Mouse (Mus musculus): Measurements from ENCODE around the gene Acoxl. TPM values are rescaled to one million over a fixed set of nuclear protein-coding genes. Genes with fewer than 3 reads are reported as not detected.
A peak's percentile ranks its signal among the peaks of the same experiment; 100 is the strongest.

Acoxl gene
- polyA plus RNA-seq, 1 experiment from 2014 or later: 0.34 TPM

GRCm38 (mm10) chr2:128136769-128137433, 298.2 kb downstream of the Acoxl start:
- Histone ChIP-seq H3K9me3 (ENCODE audit: control insufficient read depth, low read length) (no peaks in the 10 kb centered on the region), H3K27ac (ENCODE audit: low read depth, low read length) (no peak overlapping the region), H3K27me3 (replicated peaks; ENCODE audit: control insufficient read depth, insufficient read depth, low read length) (no peaks in the 10 kb centered on the region), H3K36me3 (ENCODE audit: control insufficient read depth, insufficient read depth, low read length) (peaks cover 9% of the 10 kb centered on the region; the same call in 1 of the 2 replicates), H3K4me2 (no peak overlapping the region), H3K4me3 (ENCODE audit: low read depth, low read length) (no peak overlapping the region), H3K9ac (ENCODE audit: low read depth, low read length) (no peak overlapping the region), H3K4me1 (replicated peaks; ENCODE audit: control insufficient read depth, insufficient read depth, low read length) (0 out of 2 replicates have a peak, but pooled peaks cover 2% of the 10 kb centered on the region)
- 83% methylated on average over 16 of the region's 16 CpGs for WGBS
- ATAC-seq (replicated peaks; ENCODE audit: low FRiP score): no peak
- DNase-seq (ENCODE audit: low spot score): no peak

GRCm38 (mm10) chr2:128137480-128138276, 299.0 kb downstream of the Acoxl start:
- H3K27ac ChIP-seq (ENCODE audit: low read depth, low read length): no peak overlapping the region
- H3K27me3 ChIP-seq (replicated peaks; ENCODE audit: control insufficient read depth, insufficient read depth, low read length): no peaks in the 10 kb centered on the region
- H3K9ac ChIP-seq (ENCODE audit: low read depth, low read length): no peak overlapping the region
- no peak overlapping the region for H3K4me3 ChIP-seq (ENCODE audit: low read depth, low read length)
- ATAC-seq (replicated peaks; ENCODE audit: low FRiP score) (no peak), DNase-seq (ENCODE audit: low spot score) (no peak)
- 0 out of 2 replicates have a peak, but pooled peaks cover 2% of the 10 kb centered on the region for H3K4me1 ChIP-seq (replicated peaks; ENCODE audit: control insufficient read depth, insufficient read depth, low read length)
- no peaks in the 10 kb centered on the region for H3K9me3 ChIP-seq (ENCODE audit: control insufficient read depth, low read length)
- WGBS: 90% methylated on average over 22 of the region's 22 CpGs
- H3K4me2 ChIP-seq: no peak overlapping the region
- H3K36me3 ChIP-seq (ENCODE audit: control insufficient read depth, insufficient read depth, low read length): peaks cover 9% of the 10 kb centered on the region; the same call in 1 of the 2 replicates

- Histone ChIP-seq H3K4me1 (replicated peaks; ENCODE audit: control insufficient read depth, insufficient read depth, low read length) (peaks cover 9% of the 10 kb centered on the region), H3K36me3 (ENCODE audit: control insufficient read depth, insufficient read depth, low read length) (peaks cover 9% of the 10 kb centered on the region; the same call in 1 of the 2 replicates), H3K9ac (ENCODE audit: low read depth, low read length) (no peak overlapping the region), H3K27ac (ENCODE audit: low read depth, low read length) (no peak overlapping the region), H3K4me2 (no peak overlapping the region), H3K27me3 (replicated peaks; ENCODE audit: control insufficient read depth, insufficient read depth, low read length) (no peaks in the 10 kb centered on the region), H3K4me3 (ENCODE audit: low read depth, low read length) (no peak overlapping the region), H3K9me3 (ENCODE audit: control insufficient read depth, low read length) (no peaks in the 10 kb centered on the region)
- DNase-seq (ENCODE audit: low spot score) (no peak), ATAC-seq (replicated peaks; ENCODE audit: low FRiP score) (no peak)
- WGBS: 92% methylated on average over 8 of the region's 8 CpGs
Observed at GRCm38 (mm10) chr2:128138924-128139323, 300.2 kb downstream of the Acoxl start.

GRCm38 (mm10) chr2:128139781-128140180, 301.1 kb downstream of the Acoxl start:
- H3K36me3 ChIP-seq (ENCODE audit: control insufficient read depth, insufficient read depth, low read length): peaks cover 10% of the 10 kb centered on the region; the same call in 1 of the 2 replicates
- no peaks in the 10 kb centered on the region for H3K27me3 ChIP-seq (replicated peaks; ENCODE audit: control insufficient read depth, insufficient read depth, low read length)
- H3K4me3 ChIP-seq (ENCODE audit: low read depth, low read length): no peak overlapping the region
- no peak overlapping the region for H3K27ac ChIP-seq (ENCODE audit: low read depth, low read length)
- no peak for DNase-seq (ENCODE audit: low spot score)
- no peak for ATAC-seq (replicated peaks; ENCODE audit: low FRiP score)
- 87% methylated on average over 15 of the region's 15 CpGs for WGBS
- no peak overlapping the region for H3K9ac ChIP-seq (ENCODE audit: low read depth, low read length)
- no peak overlapping the region for H3K4me2 ChIP-seq
- peaks cover 17% of the 10 kb centered on the region for H3K4me1 ChIP-seq (replicated peaks; ENCODE audit: control insufficient read depth, insufficient read depth, low read length)
- no peaks in the 10 kb centered on the region for H3K9me3 ChIP-seq (ENCODE audit: control insufficient read depth, low read length)

GRCm38 (mm10) chr2:128140183-128140582, 301.5 kb downstream of the Acoxl start:
- WGBS: 83% methylated on average over 3 of the region's 3 CpGs
- no peak for ATAC-seq (replicated peaks; ENCODE audit: low FRiP score)
- peaks cover 7% of the 10 kb centered on the region; the same call in 1 of the 2 replicates for H3K36me3 ChIP-seq (ENCODE audit: control insufficient read depth, insufficient read depth, low read length)

GRCm38 (mm10) chr2:128143992-128144391, 305.3 kb downstream of the Acoxl start:
- peak overlapping the region; percentile 55 for H3K27ac ChIP-seq (ENCODE audit: low read depth, low read length)
- H3K27me3 ChIP-seq (replicated peaks; ENCODE audit: control insufficient read depth, insufficient read depth, low read length): no peaks in the 10 kb centered on the region
- ATAC-seq (replicated peaks; ENCODE audit: low FRiP score): peak; percentile 92
- H3K36me3 ChIP-seq (ENCODE audit: control insufficient read depth, insufficient read depth, low read length): peaks cover 8% of the 10 kb centered on the region; the same call in 1 of the 2 replicates
- no peak overlapping the region for H3K9ac ChIP-seq (ENCODE audit: low read depth, low read length)
- H3K9me3 ChIP-seq (ENCODE audit: control insufficient read depth, low read length): no peaks in the 10 kb centered on the region
- H3K4me1 ChIP-seq (replicated peaks; ENCODE audit: control insufficient read depth, insufficient read depth, low read length): peaks cover 19% of the 10 kb centered on the region
- H3K4me3 ChIP-seq (ENCODE audit: low read depth, low read length): no peak overlapping the region
- DNase-seq (ENCODE audit: low spot score): no peak
- H3K4me2 ChIP-seq: peak overlapping the region; percentile 29; the same call in 1 of the 2 replicates

More at GRCm38 (mm10) chr2:128140183-128140582, 301.5 kb downstream of the Acoxl start:
- Histone ChIP-seq H3K27ac (ENCODE audit: low read depth, low read length) (no peak overlapping the region), H3K4me1 (replicated peaks; ENCODE audit: control insufficient read depth, insufficient read depth, low read length) (peaks cover 18% of the 10 kb centered on the region), H3K9me3 (ENCODE audit: control insufficient read depth, low read length) (no peaks in the 10 kb centered on the region), H3K4me2 (no peak overlapping the region), H3K9ac (ENCODE audit: low read depth, low read length) (no peak overlapping the region), H3K27me3 (replicated peaks; ENCODE audit: control insufficient read depth, insufficient read depth, low read length) (no peaks in the 10 kb centered on the region), H3K4me3 (ENCODE audit: low read depth, low read length) (no peak overlapping the region)
- DNase-seq (ENCODE audit: low spot score): no peak

GRCm38 (mm10) chr2:128145433-128145832, 306.8 kb downstream of the Acoxl start:
- Histone ChIP-seq H3K4me1 (replicated peaks; ENCODE audit: control insufficient read depth, insufficient read depth, low read length) (peaks cover 19% of the 10 kb centered on the region), H3K4me3 (ENCODE audit: low read depth, low read length) (no peak overlapping the region), H3K27ac (ENCODE audit: low read depth, low read length) (no peak overlapping the region), H3K36me3 (ENCODE audit: control insufficient read depth, insufficient read depth, low read length) (peaks cover 8% of the 10 kb centered on the region; the same call in 1 of the 2 replicates), H3K27me3 (replicated peaks; ENCODE audit: control insufficient read depth, insufficient read depth, low read length) (no peaks in the 10 kb centered on the region), H3K9ac (ENCODE audit: low read depth, low read length) (no peak overlapping the region), H3K9me3 (ENCODE audit: control insufficient read depth, low read length) (no peaks in the 10 kb centered on the region), H3K4me2 (no peak overlapping the region)
- WGBS: 82% methylated on average over 3 of the region's 3 CpGs
- ATAC-seq (replicated peaks; ENCODE audit: low FRiP score): no peak
- no peak for DNase-seq (ENCODE audit: low spot score)

- ATAC-seq (replicated peaks; ENCODE audit: low FRiP score): no peak
- H3K9ac ChIP-seq (ENCODE audit: low read depth, low read length): no peak overlapping the region
- H3K9me3 ChIP-seq (ENCODE audit: control insufficient read depth, low read length): no peaks in the 10 kb centered on the region
- H3K4me3 ChIP-seq (ENCODE audit: low read depth, low read length): no peak overlapping the region
- peaks cover 10% of the 10 kb centered on the region for H3K36me3 ChIP-seq (ENCODE audit: control insufficient read depth, insufficient read depth, low read length)
- H3K27me3 ChIP-seq (replicated peaks; ENCODE audit: control insufficient read depth, insufficient read depth, low read length): no peaks in the 10 kb centered on the region
- no peak overlapping the region for H3K4me2 ChIP-seq
- no peak overlapping the region for H3K27ac ChIP-seq (ENCODE audit: low read depth, low read length)
- 76% methylated on average over 5 of the region's 5 CpGs for WGBS
- H3K4me1 ChIP-seq (replicated peaks; ENCODE audit: control insufficient read depth, insufficient read depth, low read length): peaks cover 21% of the 10 kb centered on the region
- DNase-seq (ENCODE audit: low spot score): no peak
Observed at GRCm38 (mm10) chr2:128149596-128149995, 310.9 kb downstream of the Acoxl start.
